11 mouse cellular contexts compared by ENCODE assay signal in the genomic region with DNA sequence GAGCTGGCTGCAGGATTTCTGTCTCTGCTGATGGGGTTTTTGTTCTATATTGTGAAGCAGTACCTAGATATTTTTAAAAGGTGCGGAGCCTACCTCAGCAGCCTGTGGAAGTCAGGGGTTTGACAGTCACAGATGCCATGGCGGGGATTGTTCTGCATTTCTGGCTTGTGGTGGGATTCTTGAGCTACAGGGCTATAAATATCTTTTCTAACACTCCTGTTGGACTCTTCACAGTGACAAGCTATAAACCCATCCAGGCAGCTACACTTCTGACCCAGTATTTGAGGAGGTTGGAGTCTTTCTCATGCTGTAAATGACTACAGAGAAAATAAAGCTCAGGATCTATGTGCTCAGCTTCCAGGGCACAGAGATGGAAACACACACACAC.
DNase-seq lines count a peak whose midpoint lies in the region; ATAC-seq lines count a peak whose summit lies in the region.
"Had no signal": no experiment of that assay in that cellular context is flagged by ENCODE, and none has a peak within 500 bp of the region (broad histone marks: within the 10 kb centered on the region; RNA-seq: fewer than 3 reads in every experiment).

No protein-coding gene starts in this region.

- H3K27ac ChIP-seq in kidney, embryonic 14.5 days (ENCODE audit: low read depth, low read length) = peak overlapping the region; percentile 49; the same call in 1 of the 2 replicates
- peak overlapping the region; percentile 85 for H3K27ac ChIP-seq in heart, embryonic 15.5 days
- H3K27ac ChIP-seq: hindbrain, embryonic 10.5 days; limb, embryonic 13.5 days had no signal

- H3K27me3 ChIP-seq in kidney, embryonic 14.5 days (ENCODE audit: control insufficient read depth, insufficient read depth, low read length) = no peaks in the 10 kb centered on the region
- no peaks in the 10 kb centered on the region for H3K27me3 ChIP-seq in heart, embryonic 15.5 days
- H3K27me3 ChIP-seq: limb, embryonic 13.5 days had no signal

- ATAC-seq in kidney, embryonic 14.5 days (ENCODE audit: low FRiP score, low TSS enrichment) = peak; percentile 71; the same call in 1 of the 2 replicates
- ATAC-seq in heart, embryonic 15.5 days (replicated peaks; ENCODE audit: insufficient number of reproducible peaks, insufficient read depth, low FRiP score, low read depth) = 0 out of 2 replicates have a peak, but pooled peaks have one; percentile 43

- no peaks in the 10 kb centered on the region for H3K9me3 ChIP-seq in kidney, embryonic 14.5 days (ENCODE audit: control insufficient read depth, low read length)
- no peaks in the 10 kb centered on the region for H3K9me3 ChIP-seq in heart, embryonic 15.5 days (replicated peaks)
- H3K9me3 ChIP-seq: hindbrain, embryonic 10.5 days; limb, embryonic 13.5 days had no signal

- H3K4me1 ChIP-seq in kidney, embryonic 14.5 days (ENCODE audit: control insufficient read depth, insufficient read depth, low read length) = peaks cover 7% of the 10 kb centered on the region
- peaks cover 19% of the 10 kb centered on the region; the same call in 1 of the 2 replicates for H3K4me1 ChIP-seq in heart, embryonic 15.5 days (replicated peaks)
- H3K4me1 ChIP-seq: hindbrain, embryonic 10.5 days had no signal

- H3K4me3 ChIP-seq in kidney, embryonic 14.5 days (ENCODE audit: low read length) = no peak overlapping the region
- H3K4me3 ChIP-seq in heart, embryonic 15.5 days = no peak overlapping the region
- H3K4me3 ChIP-seq: hindbrain, embryonic 10.5 days; limb, embryonic 13.5 days had no signal

- DNase-seq in kidney, adult 11 months = no peak
- peak; percentile 14 for DNase-seq in right cerebral cortex, adult 18-20 months
- DNase-seq in right cerebral cortex, postnatal 14 days = no peak
- DNase-seq in neural tube, embryonic 10.5 days (ENCODE audit: extremely low spot score, low spot score) = no peak
- no peak for DNase-seq in T-cell, adult 2 months (ENCODE audit: low spot score)
- DNase-seq: adrenal gland, postnatal 36 days; cerebellum, adult 18-20 months had no signal

- no peak overlapping the region for H3K4me2 ChIP-seq in kidney, embryonic 14.5 days (replicated peaks; ENCODE audit: low read depth, low read length)
- peak overlapping the region; percentile 30; the same call in 1 of the 2 replicates for H3K4me2 ChIP-seq in heart, embryonic 15.5 days
- H3K4me2 ChIP-seq: limb, embryonic 13.5 days had no signal

- WGBS in kidney, embryonic 14.5 days = 48% methylated on average over 2 of the region's 2 CpGs
- 39% methylated on average over 2 of the region's 2 CpGs for WGBS in heart, embryonic 15.5 days

- H3K36me3 ChIP-seq in kidney, embryonic 14.5 days (ENCODE audit: control insufficient read depth, insufficient read depth, low read length) = no peaks in the 10 kb centered on the region
- no peaks in the 10 kb centered on the region for H3K36me3 ChIP-seq in heart, embryonic 15.5 days
- H3K36me3 ChIP-seq: hindbrain, embryonic 10.5 days; limb, embryonic 13.5 days had no signal

- H3K9ac ChIP-seq in kidney, embryonic 14.5 days (ENCODE audit: low read depth, low read length) = no peak overlapping the region
- H3K9ac ChIP-seq in heart, embryonic 15.5 days = no peak overlapping the region
- H3K9ac ChIP-seq: limb, embryonic 13.5 days had no signal
